Comparison of ENCODE assay signal across 10 mouse cellular contexts in the genomic region with DNA sequence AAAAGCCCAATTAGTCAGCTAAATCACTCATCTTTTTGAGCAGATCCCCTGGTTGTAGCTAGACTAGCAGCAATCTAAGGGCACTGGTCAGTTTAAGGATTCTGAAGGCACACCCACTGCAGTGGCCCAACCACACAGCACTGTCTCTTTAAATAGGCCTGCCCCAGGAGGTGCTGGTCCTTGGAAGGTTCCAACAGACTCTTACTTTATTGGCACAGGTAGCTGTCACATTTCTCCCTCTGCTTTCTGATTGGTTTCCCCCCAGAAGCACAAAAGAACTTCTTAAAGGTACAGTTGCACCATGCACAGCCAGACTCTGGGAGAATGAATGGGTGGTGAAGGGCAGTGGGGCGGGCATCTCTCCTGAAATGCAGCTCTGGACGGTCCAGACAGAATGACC.
A peak's percentile ranks its signal among the peaks of the same experiment; 100 is the strongest.
DNase-seq lines count a peak whose midpoint lies in the region; ATAC-seq and TF ChIP-seq lines count a peak whose summit lies in the region.
"Had no signal": no experiment of that assay in that cellular context is flagged by ENCODE, and none has a peak within 500 bp of the region (broad histone marks: within the 10 kb centered on the region; RNA-seq: fewer than 3 reads in every experiment).

No protein-coding gene starts in this region.

- H3K9me3 ChIP-seq in heart, embryonic 12.5 days (replicated peaks) = no peaks in the 10 kb centered on the region
- H3K9me3 ChIP-seq in forebrain, postnatal 0 days (ENCODE audit: low read length) = no peaks in the 10 kb centered on the region
- H3K9me3 ChIP-seq: heart, embryonic 15.5 days had no signal

- no peak for ATAC-seq in heart, embryonic 12.5 days (ENCODE audit: insufficient number of reproducible peaks, low FRiP score)
- ATAC-seq in forebrain, postnatal 0 days = peak; percentile 85
- no peak for ATAC-seq in megakaryocyte, adult 5-6 weeks (ENCODE audit: poor library complexity, severe bottlenecking)

- no peak overlapping the region for H3K27ac ChIP-seq in heart, embryonic 12.5 days (ENCODE audit: poor library complexity, severe bottlenecking)
- no peak overlapping the region for H3K27ac ChIP-seq in forebrain, postnatal 0 days (ENCODE audit: low read depth, low read length)
- H3K27ac ChIP-seq: heart, embryonic 15.5 days had no signal

- no peak for TF ChIP-seq CTCF in forebrain, postnatal 0 days (IDR thresholded peaks at IDR 0.05; ENCODE audit: low read depth)

- no peak overlapping the region for H3K9ac ChIP-seq in heart, embryonic 12.5 days
- H3K9ac ChIP-seq in forebrain, postnatal 0 days = no peak overlapping the region
- H3K9ac ChIP-seq: heart, embryonic 15.5 days had no signal

- peaks cover 7% of the 10 kb centered on the region for H3K4me1 ChIP-seq in heart, embryonic 12.5 days (replicated peaks)
- no peaks in the 10 kb centered on the region for H3K4me1 ChIP-seq in forebrain, postnatal 0 days (ENCODE audit: insufficient read depth)
- H3K4me1 ChIP-seq: heart, embryonic 15.5 days had no signal

- no peaks in the 10 kb centered on the region for H3K36me3 ChIP-seq in heart, embryonic 12.5 days
- H3K36me3 ChIP-seq in forebrain, postnatal 0 days (ENCODE audit: insufficient read depth) = no peaks in the 10 kb centered on the region
- H3K36me3 ChIP-seq: heart, embryonic 15.5 days had no signal

- no peaks in the 10 kb centered on the region for H3K27me3 ChIP-seq in heart, embryonic 12.5 days (replicated peaks)
- no peaks in the 10 kb centered on the region for H3K27me3 ChIP-seq in forebrain, postnatal 0 days (ENCODE audit: insufficient read depth, low read length)
- H3K27me3 ChIP-seq: heart, embryonic 15.5 days had no signal

- no peak overlapping the region for H3K4me3 ChIP-seq in heart, embryonic 12.5 days
- H3K4me3 ChIP-seq in forebrain, postnatal 0 days (ENCODE audit: low read depth, low read length) = no peak overlapping the region
- H3K4me3 ChIP-seq: heart, embryonic 15.5 days; megakaryocyte, embryonic 14.5 days had no signal

- no peak overlapping the region for H3K4me2 ChIP-seq in heart, embryonic 12.5 days
- no peak overlapping the region for H3K4me2 ChIP-seq in forebrain, postnatal 0 days (ENCODE audit: low read depth)
- H3K4me2 ChIP-seq: heart, embryonic 15.5 days had no signal

- DNase-seq in heart, adult 18-20 months = peak; percentile 32 to 73
- peak; percentile 57 to 77 for DNase-seq in right cerebral cortex, postnatal 10 days (ENCODE audit: low spot score in 2 of 2)
- no peak for DNase-seq in right cerebral cortex, adult 18-20 months
- peak; percentile 54 for DNase-seq in forebrain, postnatal 0 days
- peak; percentile 59 for DNase-seq in naive thymus-derived CD4-positive, alpha-beta T cell, adult 2 months (ENCODE audit: low read depth)
- DNase-seq in urinary bladder, postnatal 36 days (ENCODE audit: low spot score in 2 of 2) = no peak

- WGBS in heart, embryonic 12.5 days = 66% methylated on average over 2 of the region's 2 CpGs
- 57% methylated on average over 2 of the region's 2 CpGs for WGBS in forebrain, postnatal 0 days

Comparison
In these comparisons a context has a peak if more than half of its experiments do, and no peak if none do; other contexts are left out.
1. DNase-seq: peak in heart, adult 18-20 months (2 of 2), right cerebral cortex, postnatal 10 days (2 of 2), forebrain, postnatal 0 days (single experiment) and naive thymus-derived CD4-positive, alpha-beta T cell, adult 2 months (single experiment); none in right cerebral cortex, adult 18-20 months (single experiment) and urinary bladder, postnatal 36 days (0 of 2).